Mouse (Mus musculus): ENCODE results near the gene AA986860.

DNA sequence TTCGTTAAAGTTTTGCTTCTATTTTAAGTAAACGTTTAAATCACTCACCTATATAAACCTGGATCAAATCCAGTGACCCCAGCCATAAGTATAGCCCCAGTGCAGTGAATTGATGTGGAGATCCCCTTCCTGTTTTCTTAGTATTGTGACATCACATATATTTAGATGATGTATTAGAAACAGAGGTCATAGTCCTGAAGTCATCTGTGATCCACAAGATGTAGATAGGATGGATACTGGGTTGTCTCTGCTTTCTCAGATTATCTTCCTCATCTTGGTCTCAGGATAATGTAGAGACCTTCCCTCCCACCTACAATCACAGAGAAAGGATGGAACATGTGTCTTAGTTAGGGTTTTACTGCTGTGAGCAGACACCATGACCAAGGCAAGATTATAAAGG lies 2.6 kb upstream of the AA986860 start, which contains the start of gene Pfkfb2:
- TF ChIP-seq CTCF (IDR thresholded peaks at IDR 0.05; ENCODE audit: low read depth) (no peak), EP300 (optimal IDR thresholded peaks at IDR 0.05) (no peak)
